Mouse (Mus musculus) cerebellum, adult 11 months (tissue): ENCODE measurements around the gene Gng12.
"Not testable (repeated sequence)": the region's sequence is repeated elsewhere in the genome, so short reads cannot be mapped to it uniquely, and the experiment has no call there.

Source experiments
- DNase-seq: peaks from one replicate; pipeline ENCODE4 v3.0.0; 2022

Gene Gng12

DNA sequence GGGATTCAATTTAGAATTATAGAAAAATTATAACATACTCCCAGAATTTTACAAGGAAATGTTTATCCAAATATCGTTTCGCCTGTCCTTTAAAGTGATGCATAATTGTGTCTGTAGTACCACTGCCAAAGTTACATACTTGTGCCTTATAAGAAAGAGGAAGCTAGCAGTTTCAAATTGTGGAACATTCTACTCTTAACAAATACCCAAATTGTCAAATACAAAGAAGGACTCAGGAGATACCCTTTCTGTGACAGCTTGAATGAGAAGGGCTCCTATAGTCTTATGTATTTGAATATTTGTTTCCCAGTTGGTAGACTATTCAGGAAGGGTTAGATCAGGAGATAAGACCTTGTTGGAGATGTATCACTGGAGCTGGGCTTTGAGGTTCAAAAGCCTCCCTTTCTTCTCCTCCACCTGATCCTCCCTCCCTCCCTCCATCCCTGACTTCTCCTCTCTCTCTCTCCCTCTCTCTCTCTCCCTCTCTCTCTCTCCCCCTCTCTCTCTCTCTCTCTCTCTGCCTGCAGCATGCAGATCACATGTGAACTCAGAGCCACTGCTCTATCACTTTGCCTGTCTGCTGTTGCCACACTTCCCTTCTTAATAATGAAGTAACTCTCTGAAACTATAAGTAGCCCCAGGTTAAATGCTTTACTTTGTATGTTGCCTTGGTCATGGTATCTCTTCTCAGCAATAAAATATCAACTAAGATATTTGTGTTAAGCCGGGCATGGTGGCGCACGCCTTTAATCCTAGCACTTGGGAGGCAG is 62.5 kb downstream of the Gng12 start:
- DNase-seq = no peak

DNA sequence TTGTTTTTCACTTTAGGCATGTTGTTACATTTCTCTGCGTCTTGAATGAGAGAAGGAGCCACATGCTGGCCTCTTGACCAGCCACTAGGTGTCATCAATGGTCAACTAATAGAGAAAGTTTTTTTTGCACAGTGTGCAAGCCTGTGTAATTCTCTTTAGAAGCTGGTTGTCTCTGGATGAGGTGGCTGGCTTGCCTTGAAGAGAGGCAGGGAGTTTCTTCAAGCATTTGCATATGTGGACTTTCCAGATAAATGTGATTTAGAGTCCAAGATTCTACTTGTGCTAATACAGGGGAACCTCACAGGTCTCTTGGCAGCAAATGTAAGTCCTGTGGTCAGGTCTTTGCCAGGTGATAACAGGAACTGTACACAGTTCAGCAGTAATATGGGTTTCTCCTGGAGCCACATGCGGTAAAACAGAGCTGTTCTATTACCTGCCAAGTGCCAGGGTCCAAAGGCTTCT is 66.4 kb downstream of the Gng12 start:
- DNase-seq = peak; percentile 29

DNA sequence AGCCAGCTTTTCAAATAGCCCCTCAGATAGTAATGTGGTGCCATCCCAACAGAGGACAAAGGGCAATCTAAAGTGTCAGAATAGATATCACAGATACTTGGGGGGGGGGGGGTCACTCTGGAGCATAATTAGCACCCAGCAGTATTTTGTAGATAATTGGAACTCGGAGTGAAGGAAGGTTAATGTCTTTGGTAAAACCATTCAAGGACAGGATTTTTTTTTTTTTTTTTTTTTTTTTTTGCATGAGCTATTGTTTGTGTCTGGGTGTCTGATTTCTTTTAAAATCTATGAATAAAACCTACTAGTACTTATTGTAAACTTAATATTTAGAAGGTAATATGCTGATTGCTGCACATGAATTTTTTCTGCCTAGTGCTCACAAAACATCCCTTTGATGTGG is 66.9 kb downstream of the Gng12 start:
- no peak for DNase-seq

DNA sequence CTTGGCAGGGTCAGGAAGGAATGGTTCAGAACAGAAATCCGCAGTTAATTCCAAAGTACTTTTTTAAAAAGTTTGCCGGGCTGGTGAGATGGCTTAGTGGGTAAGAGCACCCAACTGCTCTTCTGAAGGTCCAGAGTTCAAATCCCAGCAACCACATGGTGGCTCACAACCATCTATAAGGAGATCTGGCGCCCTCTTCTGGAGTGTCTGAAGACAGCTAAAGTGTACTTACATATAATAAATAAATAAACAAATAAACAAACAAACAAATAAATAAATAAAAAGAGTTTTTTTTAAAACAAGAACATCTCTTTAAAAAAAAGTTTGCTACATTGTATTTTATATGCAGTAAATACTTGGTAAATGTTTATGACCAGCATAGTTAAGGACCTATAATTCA is 67.5 kb downstream of the Gng12 start:
- not testable (repeated sequence) for DNase-seq

DNA sequence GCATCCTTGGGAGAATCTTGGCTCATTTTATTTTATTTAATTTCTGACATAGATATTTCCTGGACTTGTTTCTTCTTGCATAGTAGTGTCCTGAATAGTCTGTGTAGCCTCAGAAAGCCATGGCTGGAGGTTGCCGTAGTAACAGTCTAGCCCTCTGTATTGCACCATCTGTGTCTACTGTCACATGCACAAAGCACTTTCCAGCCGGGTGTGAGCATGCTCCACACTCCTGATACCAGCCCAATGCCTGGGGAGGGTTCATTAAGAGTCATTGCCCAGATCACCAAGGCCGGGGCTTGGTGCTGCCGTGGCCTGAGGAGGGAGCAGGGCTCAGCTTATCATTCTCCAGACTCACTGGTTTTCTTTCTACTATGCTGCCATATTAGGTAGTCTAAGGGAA is 68.0 kb downstream of the Gng12 start:
- no peak for DNase-seq

DNA sequence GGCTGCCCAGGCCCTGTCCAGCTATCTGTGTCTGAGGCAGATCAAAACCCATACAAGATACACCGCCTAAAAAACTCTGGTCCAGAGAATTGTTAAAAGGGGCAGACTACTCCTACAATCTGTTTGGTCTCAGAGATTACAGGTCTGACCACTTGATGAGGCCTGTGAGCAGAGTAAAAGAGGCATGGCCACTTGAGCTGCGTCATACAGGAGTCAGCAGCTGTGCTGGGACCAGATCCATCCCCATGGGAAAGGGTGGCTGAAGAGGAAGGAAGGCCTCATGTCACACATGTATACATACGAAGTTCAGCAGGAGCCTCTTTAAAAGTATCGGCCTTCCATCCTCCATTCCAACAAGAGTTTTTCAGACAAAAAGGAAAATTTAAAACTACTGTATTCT is 69.0 kb downstream of the Gng12 start:
- DNase-seq = no peak

DNA sequence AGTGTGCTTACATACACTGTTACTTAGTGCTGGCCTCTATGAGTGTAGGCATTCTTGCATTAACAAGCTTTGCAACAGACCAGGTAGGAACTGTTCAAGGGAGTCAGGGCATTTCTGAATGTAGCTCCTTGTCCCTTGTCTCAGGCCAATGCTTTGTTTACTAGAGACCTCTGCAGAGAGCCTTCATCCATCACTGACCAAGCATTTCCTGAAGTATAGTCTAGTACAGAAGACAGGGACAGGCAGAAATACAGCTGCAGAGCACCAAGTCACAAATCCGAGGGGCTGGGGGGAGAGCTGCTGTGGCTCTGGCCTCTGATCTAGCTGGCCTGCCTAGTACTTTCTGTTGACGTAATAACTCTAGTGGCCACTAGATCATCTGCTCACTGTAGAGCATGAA is 71.6 kb downstream of the Gng12 start:
- no peak for DNase-seq

DNA sequence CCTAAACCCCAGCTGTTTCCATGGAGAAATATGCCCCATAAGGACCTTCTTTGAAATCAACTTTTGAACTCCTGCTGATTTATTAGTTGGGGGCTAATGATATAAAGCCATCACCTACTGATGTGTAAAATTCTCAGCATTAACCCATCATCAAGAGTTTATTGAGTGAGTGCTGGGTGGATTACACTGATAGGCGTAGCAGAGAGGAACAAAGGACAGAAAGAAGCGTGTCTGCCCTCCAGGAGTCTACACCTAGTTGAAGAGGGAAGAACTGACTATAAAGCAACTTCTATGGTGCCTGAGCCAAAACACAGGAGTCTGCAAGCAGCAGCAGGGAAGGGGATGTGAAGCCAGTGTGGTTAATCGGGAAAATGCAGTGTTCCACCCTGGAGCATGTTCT is 73.2 kb downstream of the Gng12 start:
- DNase-seq = no peak

DNA sequence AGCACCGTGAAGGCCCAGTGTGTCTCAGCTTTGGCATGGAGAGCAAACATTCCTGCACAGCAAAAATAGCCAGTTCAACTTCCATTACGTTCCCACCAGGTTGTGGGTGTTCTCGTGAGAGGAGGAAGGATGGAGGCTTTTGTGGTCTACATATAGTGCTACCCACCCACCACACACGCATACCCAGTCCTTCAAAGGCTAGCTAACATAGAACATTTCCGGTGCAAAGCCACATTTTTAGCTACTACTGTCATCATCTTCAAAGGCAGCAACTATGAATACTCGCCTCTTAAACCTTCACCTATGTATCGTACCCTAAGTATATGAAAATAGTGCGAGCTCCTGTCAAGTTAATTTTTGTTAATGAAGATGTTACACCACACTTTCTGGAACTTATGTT is 76.1 kb downstream of the Gng12 start:
- DNase-seq = no peak

DNA sequence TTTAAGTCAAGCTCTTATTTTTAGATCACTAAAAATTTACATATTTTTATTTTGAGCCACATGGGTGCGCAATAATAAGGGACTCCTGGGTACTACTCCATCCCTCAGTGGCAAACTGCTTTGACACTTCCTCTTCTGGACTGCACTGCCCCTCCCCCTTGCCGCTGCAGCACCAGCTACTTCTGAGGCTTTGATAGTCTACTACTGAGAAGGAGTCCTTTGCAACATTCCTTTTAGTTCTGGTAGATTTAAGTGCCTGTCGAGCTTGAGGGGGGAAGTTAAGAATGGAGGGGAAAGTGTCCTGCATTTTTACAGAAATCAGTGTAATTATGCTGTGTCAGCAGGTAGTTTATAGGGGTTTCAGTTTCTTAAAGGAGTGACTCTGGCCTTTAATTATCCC is 77.0 kb downstream of the Gng12 start:
- DNase-seq = no peak

DNA sequence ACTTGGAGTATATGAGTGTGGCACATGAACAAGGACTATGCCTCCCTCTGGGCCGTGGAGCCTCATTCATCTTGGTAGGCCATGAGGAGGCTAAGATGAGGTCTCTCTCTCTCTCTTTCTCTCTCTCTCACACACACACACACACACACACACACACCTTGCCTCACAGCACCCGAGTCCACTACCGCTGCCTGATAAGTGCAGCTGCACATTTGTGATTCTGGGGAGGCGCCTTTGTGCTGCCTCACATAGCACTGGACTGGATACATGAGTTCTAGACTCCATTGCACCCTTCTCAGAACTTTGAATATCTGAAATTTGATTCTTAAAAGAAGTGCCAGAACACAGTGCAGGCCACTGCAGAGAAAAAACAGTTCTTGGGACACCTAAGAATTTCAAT is 79.3 kb downstream of the Gng12 start:
- no peak for DNase-seq

DNA sequence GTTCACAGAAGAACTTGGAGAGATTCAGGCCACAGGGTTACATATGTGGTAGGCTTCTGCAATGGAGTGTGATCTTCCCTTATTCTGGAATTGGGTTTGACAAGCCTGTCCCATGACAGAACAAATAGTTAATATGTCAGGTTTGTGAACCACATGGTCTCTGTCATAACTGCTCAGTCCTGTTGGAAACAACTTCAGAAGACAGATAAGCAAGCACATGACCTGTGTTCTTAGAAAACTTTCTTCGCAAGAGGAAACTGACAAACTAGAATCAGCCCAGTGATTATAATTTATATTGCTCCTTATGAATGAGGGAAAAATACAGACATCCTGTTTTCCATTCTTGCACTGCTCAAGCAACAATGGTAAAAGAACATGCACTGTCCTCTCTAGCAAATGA is 83.0 kb downstream of the Gng12 start:
- no peak for DNase-seq

DNA sequence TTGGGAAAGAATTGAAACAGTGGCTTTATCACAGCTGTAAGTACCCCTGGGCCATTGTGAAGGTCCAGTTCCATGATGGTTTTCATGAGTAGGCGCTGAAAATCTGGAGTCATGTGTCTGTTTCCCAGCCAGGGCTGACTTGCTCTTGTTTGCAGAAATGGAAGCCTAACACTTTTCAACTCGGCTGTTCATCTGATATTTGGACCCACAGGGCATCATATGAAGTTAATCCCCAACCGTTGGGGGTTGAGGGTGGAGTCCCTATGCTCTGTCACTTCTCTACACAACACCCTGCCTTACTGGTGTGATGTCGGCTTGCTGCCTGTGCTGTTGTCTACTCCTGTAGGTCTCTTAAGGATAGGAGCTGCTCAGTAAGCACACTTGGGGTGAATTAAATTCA is 83.8 kb downstream of the Gng12 start:
- no peak for DNase-seq

DNA sequence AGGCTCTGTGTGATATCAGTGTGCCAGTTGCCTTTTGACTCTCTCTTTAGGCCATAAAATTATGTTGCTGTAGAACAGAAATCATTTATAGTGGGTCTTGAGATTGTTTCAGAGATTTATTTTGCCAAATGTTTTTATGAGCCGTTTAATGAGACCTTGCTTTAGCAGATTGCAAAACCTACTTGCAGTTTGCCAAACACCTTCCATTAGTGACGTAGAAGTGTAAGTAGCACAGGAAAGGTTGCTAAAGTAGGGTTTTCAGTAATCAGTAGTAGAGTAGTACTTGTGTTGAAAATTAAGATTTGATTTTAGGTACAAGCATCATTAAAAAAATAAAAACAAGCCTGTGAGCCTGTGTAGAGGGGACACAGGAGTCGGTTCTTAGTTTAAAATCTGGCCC is 85.2 kb downstream of the Gng12 start:
- no peak for DNase-seq

DNA sequence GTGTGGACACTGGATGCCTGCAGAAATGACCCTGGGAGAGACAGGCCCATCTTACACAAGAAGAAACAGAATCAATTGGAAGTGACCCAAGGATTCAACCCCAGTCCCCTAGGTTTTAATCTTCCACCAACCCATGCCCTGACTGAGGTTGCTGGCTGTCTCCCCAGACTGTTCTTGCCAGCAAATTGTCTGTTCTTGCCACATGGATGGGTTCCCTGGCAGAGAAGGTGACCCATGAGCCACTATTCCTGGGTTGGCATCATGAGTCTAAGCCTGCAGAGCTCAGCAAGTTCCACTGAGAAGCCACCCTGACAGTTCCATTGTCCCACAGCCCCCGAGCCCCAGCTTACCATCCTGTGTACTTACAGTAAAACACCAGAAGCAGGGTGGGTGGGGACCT is 85.7 kb downstream of the Gng12 start:
- peak; percentile 41 for DNase-seq

DNA sequence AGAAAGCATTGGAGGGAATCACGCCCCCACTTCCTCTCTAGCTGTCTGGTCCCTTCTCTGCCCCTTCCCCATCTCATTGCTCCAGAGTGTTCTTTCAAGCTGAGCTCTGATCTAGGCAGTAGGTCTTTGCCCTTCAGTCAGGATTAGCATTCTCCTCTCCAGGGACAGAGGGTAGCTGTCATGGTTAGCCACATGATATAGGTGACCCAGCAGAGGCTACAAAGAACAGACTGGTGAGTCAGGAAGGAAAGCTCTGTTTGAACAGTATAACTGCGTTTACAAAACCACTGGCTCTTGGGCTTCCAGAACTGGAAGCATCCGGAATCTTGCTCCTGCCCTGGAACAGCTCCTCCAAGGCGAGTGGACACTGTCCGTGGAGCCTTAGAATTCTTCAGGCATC is 87.9 kb downstream of the Gng12 start:
- DNase-seq = no peak

DNA sequence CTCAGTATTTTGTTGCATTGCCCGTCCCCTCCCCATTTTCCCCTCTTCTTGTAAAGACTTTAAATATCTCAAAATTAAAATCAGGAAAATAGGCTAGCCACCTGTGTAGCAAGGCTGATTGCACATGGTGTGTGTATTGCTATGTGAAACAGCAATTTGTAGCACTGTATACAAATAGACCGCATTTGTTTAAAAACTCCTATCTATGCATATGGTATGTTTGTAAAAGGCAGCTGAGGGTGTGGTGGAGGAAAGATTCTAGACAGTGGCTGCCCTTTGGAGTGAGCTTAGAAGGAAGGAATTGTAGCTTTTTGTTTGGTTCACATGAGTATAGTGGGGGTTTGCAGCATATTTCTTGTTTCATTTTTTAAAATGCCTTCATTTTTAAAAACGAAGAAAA is 88.5 kb downstream of the Gng12 start:
- DNase-seq = no peak

DNA sequence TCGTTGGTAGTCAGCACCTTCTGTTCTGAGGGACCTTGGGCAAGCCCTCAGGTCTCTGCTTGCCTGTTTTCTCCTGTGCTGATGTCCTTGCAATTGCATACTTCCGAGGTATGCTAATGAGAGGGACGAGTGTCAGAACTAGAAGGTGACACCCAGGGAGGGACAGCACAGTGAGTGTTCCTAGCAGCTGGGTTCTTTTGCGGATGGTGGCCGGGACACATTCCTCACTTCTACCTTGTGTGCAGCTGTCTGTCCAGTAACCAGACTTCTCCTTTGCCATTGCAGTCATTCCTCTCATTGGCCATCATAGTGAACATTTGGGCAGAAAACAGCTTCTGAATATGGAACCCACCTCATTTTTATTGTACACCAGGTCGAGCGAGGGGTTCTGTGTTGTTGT is 89.3 kb downstream of the Gng12 start:
- DNase-seq = no peak

DNA sequence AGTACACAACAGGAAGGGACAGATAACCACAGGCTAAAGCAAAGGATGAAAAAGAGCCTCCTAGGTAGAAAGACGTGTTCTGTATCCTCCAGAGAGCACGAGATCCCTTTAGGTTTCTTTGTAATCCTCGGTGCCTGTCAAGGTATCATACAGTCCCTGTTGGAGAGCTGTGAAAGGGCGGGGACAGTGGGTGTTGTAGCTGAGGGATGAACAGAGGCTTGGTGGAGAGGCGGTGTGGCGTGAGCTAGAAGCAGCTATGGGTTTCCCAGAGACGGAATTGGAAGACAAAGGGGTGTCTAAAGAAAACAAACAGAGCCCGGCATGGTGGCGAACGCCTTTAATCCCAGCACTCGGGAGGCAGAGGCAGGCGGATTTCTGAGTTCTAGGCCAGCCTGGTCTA is 89.9 kb downstream of the Gng12 start:
- no peak for DNase-seq

DNA sequence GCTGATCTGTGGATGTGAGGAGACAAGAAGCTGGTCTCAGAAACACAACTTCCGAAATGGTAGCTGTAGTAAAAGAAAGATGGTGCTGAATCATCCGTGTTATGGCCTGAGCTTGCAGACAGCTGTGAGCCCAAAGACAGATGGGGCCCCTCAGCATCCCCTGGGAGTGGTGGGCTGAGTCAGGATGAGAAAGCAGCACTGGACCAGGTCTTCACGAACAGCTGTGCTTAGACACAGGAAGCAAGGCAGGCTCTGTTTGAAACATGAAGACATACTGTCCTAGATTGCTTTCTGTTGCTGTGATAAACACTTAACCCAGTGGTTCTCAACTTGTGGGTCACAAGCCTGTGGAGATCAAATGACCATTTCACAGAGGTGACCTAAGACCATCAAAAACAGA is 91.4 kb downstream of the Gng12 start:
- no peak for DNase-seq

DNA sequence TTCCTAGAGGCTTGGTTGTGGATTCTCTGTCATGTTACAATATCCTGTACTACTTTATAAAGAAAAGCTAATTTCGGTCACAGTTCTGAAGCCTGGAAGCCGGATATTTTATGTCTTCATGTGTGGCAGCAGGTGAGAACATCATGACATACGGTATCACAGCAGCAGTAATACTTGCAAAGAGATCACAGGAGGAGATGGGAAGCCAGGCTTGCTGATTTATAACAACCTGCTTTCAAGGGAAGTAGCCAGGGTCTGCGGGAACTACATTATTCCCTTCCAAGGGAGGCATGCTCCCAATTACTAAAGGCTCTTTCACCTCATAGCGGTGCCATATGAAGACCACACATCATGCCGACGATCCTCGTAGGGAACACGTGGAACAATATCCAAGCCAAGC is 92.2 kb downstream of the Gng12 start:
- no peak for DNase-seq

DNA sequence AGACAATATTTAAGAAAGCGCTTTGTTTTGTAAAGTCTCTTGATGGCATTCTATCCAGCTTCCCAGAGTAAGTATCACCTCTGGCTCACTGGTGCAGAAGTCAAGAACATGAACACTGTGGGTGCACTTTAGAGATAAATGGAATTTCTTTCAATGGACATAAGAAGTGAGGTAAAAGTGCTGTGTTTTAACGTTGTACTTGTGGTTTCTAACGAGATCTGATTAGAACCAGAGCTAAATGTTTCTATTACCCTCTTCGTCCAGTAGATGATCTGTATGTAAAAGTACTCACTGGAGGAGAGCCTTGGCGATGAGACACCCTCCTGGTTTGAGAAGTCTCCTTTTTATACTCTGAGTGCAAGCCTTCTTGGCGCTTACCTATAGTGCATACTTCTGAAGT is 92.8 kb downstream of the Gng12 start:
- DNase-seq = no peak

DNA sequence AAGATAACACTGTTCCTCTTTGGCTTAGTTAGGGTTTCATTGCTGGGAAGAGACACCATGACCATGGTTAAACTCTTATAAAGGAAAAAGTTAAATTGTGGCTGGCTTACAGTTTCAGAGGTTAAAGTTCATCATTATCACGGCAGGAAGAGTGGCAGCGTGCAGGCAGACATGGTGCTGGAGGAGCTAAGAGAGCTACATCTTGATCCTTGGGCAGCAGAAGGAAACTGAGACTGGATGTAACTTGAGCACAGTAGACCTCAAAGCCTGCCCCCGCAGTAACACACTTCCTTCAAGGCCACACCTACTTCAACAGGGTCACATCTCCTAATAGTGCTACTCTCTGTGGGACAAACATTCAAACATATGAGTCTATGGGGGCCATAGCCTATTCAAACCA is 93.3 kb downstream of the Gng12 start:
- DNase-seq = no peak

DNA sequence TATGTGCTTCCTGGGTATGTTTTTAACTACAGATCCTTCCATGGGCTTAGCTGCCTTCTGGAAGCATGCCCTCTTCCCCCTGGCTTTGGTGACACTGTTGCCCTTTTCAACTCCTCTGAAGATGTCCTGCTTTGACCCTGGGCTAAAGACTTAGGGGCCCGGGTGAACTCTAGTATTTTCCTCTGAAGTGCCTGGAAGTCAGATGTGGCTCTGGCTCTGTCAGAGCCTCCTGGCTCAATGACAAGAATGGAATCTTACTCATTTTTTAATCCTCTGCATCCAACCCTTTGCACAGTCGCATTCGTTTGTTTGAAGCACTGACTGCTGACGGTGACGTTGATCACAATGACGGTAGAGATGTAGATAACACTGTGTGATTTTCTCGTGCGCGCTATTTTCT is 96.0 kb downstream of the Gng12 start:
- no peak for DNase-seq

DNA sequence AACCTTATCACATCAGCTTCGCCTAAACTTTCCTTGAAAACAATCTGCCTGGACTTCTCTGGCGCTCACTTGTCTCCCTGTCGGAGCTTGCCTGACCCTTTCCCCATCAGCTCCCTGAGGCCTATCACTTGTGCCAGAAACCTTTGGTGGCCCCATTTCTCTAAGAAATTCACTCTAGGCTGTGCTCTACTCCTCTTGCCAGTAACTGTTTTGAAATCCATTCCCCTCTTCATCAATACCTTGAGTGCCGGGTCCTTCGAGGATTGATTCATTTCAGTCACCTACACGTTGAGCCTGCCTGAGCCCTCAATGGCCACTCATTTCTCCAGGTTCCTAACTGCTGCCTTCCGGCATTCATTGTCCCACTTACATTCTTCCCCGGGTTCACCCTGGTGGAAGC is 96.6 kb downstream of the Gng12 start:
- no peak for DNase-seq

DNA sequence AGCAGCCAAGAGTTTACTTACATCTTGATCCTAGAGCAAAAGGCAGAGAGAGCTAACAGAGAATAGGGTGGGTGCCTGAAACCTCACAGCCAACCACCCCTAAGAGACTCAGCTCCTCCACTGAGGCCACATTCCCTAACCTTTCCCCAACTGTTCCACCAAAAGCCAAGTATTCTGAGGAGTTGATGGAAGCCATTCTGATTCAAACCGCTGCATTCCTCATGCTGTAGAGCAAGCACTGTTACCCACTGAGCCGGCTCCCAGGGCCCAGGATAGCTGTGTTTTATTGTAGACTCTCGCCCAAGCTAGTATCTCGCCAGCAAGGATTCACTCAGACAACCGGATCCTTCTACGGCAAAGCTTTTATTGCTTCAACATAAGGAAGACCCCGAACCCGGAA is 98.8 kb downstream of the Gng12 start:
- no peak for DNase-seq
